Mouse (Mus musculus) cerebellum, adult 2 months (tissue): ENCODE measurements around the gene Cenpb.

Source experiments
- CTCF ChIP-seq: fragments of 200-500 bp; IDR thresholded peaks from 2 replicates; pipeline ENCODE4 v1.5.1; 2011; ENCODE audit warnings: low read depth, mild to moderate bottlenecking, control low read depth, low read length, moderate library complexity, borderline replicate concordance; ENCODE audit not compliant: insufficient read depth
- POLR2A ChIP-seq: fragments of 200-500 bp; IDR thresholded peaks from 2 replicates; pipeline ENCODE4 v1.6.1; 2011; ENCODE audit warnings: low read length, control low read depth, borderline replicate concordance; ENCODE audit not compliant: insufficient read depth

- TF ChIP-seq CTCF (no peak), POLR2A (no peak)
Measured at GRCm38 (mm10) chr2:131145536-131145935, 34.3 kb downstream of the Cenpb start.
